Mouse (Mus musculus) kidney, adult 2 months (tissue): ENCODE data around the gene Myo9b. TPM values are rescaled to one million over a fixed set of nuclear protein-coding genes. Genes with fewer than 3 reads are reported as not detected.

Experiments
- DNase-seq: peaks from one replicate; pipeline ENCODE4 v3.0.0; 2021
- H3K27ac ChIP-seq: fragments of 200-500 bp; 2 replicates; pipeline ENCODE4 v1.5.1; 2012; ENCODE audit warnings: low read depth, low read length, control low read depth, inconsistent platforms; ENCODE audit not compliant: insufficient read depth
- H3K27me3 ChIP-seq: fragments of 200-500 bp; replicated peaks from 2 replicates; pipeline ENCODE4 v1.6.1; 2012; ENCODE audit warnings: mild to moderate bottlenecking, moderate library complexity, low read length, inconsistent platforms; ENCODE audit not compliant: control insufficient read depth, insufficient read depth
- H3K36me3 ChIP-seq: fragments of 200-500 bp; 2 replicates; pipeline ENCODE4 v1.6.1; 2012; ENCODE audit warnings: mild to moderate bottlenecking, moderate library complexity, low read length, inconsistent platforms; ENCODE audit not compliant: control insufficient read depth, insufficient read depth
- H3K4me1 ChIP-seq: fragments of 200-500 bp; 2 replicates; pipeline ENCODE4 v1.6.1; 2011; ENCODE audit warnings: low read length; ENCODE audit not compliant: control insufficient read depth, insufficient read depth
- H3K4me3 ChIP-seq: fragments of 200-500 bp; 2 replicates; pipeline ENCODE4 v1.5.1; 2011; ENCODE audit warnings: mild to moderate bottlenecking, low read depth, low read length, control low read depth; ENCODE audit not compliant: insufficient read depth
- CTCF ChIP-seq: fragments of 200-500 bp; conservative IDR thresholded peaks from 2 replicates; pipeline ENCODE4 v1.5.1; 2011; ENCODE audit warnings: low read depth, mild to moderate bottlenecking, control low read depth, low read length, moderate library complexity, mixed read lengths; ENCODE audit not compliant: insufficient read depth, insufficient read length
- POLR2A ChIP-seq: fragments of 200-500 bp; IDR thresholded peaks from one replicate; pipeline ENCODE4 v1.6.1; 2011; ENCODE audit warnings: low read depth, low read length, control low read depth
- WGBS: fragments of 180-500 bp; shearing (Covaris S2); methylation state at CpG from one replicate; pipeline ENCODE4 v1.1.7; 2018; 5-methylcytosine and 5-hydroxymethylcytosine counted together
- polyA plus RNA-seq: library from polyadenylated mRNA; depleted of rRNA; stranded (reverse); fragments of >200 nt; gene quantifications from 2 replicates; pipeline ENCODE4 v1.2.3, GENCODE M21; 2012; rRNA removed

Gene Myo9b
- polyA plus RNA-seq, 1 experiment: 12.0 TPM

DNA sequence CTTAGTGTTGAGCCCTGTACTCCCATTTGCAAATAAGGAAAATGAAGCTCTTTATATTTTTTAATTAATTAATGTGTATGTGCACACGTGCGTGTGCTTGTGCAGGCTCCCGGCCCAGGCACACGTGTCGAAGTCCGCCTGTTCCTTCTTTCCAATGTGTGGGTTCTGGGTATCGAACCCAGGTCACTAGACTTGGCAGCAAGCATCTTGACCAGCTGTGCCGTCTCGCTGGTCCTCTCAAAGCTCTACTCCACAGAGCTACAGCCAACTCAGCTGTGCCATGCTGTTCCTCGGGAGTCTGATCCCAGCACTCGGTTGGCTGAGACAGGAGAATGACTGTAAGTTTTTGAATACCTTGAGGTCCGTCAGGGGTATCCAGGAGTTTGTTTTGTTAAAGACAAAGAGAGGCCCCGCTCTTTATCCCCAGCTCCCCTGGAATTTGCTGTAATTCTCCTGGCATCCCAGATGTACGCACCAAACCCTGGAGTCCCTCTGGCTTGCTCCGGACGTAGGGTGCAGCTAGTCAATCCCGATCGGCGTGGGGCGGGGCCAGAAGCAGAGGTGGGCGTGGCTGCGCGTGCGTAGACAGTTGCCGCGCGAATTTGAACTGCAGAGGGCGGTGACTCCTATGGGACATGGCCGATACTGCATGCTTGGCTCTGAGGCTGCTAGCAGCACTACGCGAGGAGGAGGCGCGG lies 133.0 kb downstream of the Myo9b start, which contains the start of gene Ankle1:
TSS of gene Ankle1 (plus strand) at position 610 of the 698 bp plus-strand sequence.
- Histone ChIP-seq H3K36me3 (no peaks in the 10 kb centered on the region), H3K4me3 (peak within 1 kb of the TSS; percentile 28), H3K27ac (peak within 1 kb of the TSS; percentile 50), H3K4me1 (peaks cover 9% of the 10 kb centered on the region; the same call in 1 of the 2 replicates), H3K27me3 (no peaks in the 10 kb centered on the region)
- TF ChIP-seq CTCF (peak; percentile 71), POLR2A (peak; percentile 34)
- 11% methylated on average over 33 of the region's 33 CpGs for WGBS
- DNase-seq: peak; percentile 98

DNA sequence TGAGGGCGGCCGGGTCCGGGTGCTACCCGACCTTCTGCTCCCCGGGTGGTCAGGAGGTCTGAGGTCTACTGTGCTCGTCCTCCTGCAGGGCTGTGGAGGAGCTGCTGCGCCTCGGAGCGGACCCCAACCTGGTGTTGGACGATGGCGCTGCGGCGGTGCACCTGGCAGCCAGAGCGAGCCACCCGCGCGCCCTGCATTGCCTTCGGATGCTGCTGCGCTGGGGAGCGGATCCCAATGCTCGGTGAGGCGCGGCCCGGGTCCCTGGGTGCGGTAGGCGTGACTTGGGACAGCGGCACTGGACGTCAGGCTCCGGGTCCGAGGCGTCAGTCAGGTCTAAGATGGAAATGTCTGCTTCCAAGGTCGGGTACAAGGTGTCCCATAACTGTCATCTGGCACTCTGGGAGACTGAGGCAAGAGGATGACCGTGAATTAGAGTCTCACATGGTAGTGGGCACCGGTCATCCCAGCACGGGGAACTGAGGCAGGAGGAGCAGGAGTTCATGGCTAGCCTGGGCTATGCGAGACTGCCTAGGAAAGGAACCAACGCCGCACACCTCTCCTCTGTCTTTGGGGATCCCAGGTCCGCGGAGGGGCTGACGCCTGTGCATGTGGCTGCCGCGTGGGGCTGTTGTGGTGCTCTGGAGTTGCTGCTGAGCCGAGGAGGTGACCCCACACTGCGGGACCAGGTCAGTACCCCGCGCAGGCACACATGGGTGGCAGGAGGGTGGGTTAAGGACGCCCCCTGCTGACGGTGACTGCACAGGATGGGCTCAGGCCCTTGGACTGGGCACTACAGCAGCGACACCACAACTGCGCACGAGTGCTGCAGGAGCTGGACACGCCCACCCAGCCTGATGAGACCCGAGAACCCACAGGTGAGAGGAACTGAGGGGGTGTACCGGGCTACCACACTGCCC lies 133.8 kb downstream of the Myo9b start:
- under 1% methylated on average over 55 of the region's 55 CpGs for WGBS
- Histone ChIP-seq H3K4me1 (peaks cover 9% of the 10 kb centered on the region; the same call in 1 of the 2 replicates), H3K4me3 (peak overlapping the region; percentile 19; the same call in 1 of the 2 replicates), H3K36me3 (no peaks in the 10 kb centered on the region), H3K27ac (no peak overlapping the region), H3K27me3 (no peaks in the 10 kb centered on the region)
- TF ChIP-seq CTCF: peak; percentile 88
- no peak for TF ChIP-seq POLR2A
- peak; percentile 80 for DNase-seq

GRCm38 (mm10) chr8:71407441-71407840 lies 134.9 kb downstream of the Myo9b start:
- no peak for DNase-seq
- Histone ChIP-seq H3K4me3 (no peak overlapping the region), H3K27ac (no peak overlapping the region), H3K36me3 (no peaks in the 10 kb centered on the region), H3K4me1 (peaks cover 9% of the 10 kb centered on the region; the same call in 1 of the 2 replicates), H3K27me3 (no peaks in the 10 kb centered on the region)
- WGBS: 91% methylated on average over 14 of the region's 14 CpGs
- TF ChIP-seq POLR2A: no peak
- TF ChIP-seq CTCF: no peak

GRCm38 (mm10) chr8:71408231-71408630 lies 135.7 kb downstream of the Myo9b start:
- Histone ChIP-seq H3K27me3 (no peaks in the 10 kb centered on the region), H3K36me3 (no peaks in the 10 kb centered on the region), H3K4me1 (peaks cover 9% of the 10 kb centered on the region; the same call in 1 of the 2 replicates), H3K27ac (no peak overlapping the region), H3K4me3 (no peak overlapping the region)
- no peak for DNase-seq
- TF ChIP-seq CTCF: no peak
- no peak for TF ChIP-seq POLR2A
- 93% methylated on average over 4 of the region's 4 CpGs for WGBS

Other genes with a start within 250 kb of the Myo9b start
- 3.1 and 3.6 TPM in 2 replicates for gene Haus8, start 220 bp downstream of the Myo9b start, polyA plus RNA-seq
- 111 and 127 TPM in 2 replicates for gene Use1, start 94.1 kb downstream of the Myo9b start, polyA plus RNA-seq
- 12.5 and 14.2 TPM in 2 replicates for gene Ocel1, start 98.6 kb downstream of the Myo9b start, polyA plus RNA-seq
- 177 and 264 TPM in 2 replicates for gene Nr2f6, start 109.2 kb downstream of the Myo9b start, polyA plus RNA-seq
- gene Ushbp1, start 123.1 kb downstream of the Myo9b start, polyA plus RNA-seq: 38.5 and 43.4 TPM in 2 replicates
- gene Babam1, start 124.1 kb downstream of the Myo9b start, polyA plus RNA-seq: 153 and 162 TPM in 2 replicates
- gene Ankle1, start 133.3 kb downstream of the Myo9b start, polyA plus RNA-seq: 0.28 and 0.79 TPM in 2 replicates
- 29.8 and 38.3 TPM in 2 replicates for gene Abhd8, start 190.9 kb downstream of the Myo9b start, polyA plus RNA-seq
- 168 and 186 TPM in 2 replicates for gene Mrpl34, start 192.2 kb downstream of the Myo9b start, polyA plus RNA-seq
- gene Dda1, start 196.5 kb downstream of the Myo9b start, polyA plus RNA-seq: 61.5 and 62.6 TPM in 2 replicates
- 12.6 and 15.2 TPM in 2 replicates for gene Ano8, start 213.2 kb downstream of the Myo9b start, polyA plus RNA-seq
- 20.2 and 25.0 TPM in 2 replicates for gene Gtpbp3, start 215.4 kb downstream of the Myo9b start, polyA plus RNA-seq
- 502 and 542 TPM in 2 replicates for gene Plvap, start 239.0 kb downstream of the Myo9b start, polyA plus RNA-seq